Mouse (Mus musculus) lung, postnatal 0 days (tissue): Measurements from ENCODE around the gene Lrrc59. TPM values are rescaled to one million over a fixed set of nuclear protein-coding genes. Genes with fewer than 3 reads are reported as not detected.
"Not testable (repeated sequence)": the region's sequence is repeated elsewhere in the genome, so short reads cannot be mapped to it uniquely, and the experiment has no call there.

Experiments
- ATAC-seq: fragments of 200-750 bp; cut with Nextera tagmentation; 2 replicates; pipeline ENCODE4 v1.8.0; 2017; ENCODE audit warnings: moderate library complexity
- DNase-seq: peaks from one replicate; pipeline ENCODE4 v3.0.0-alpha.2; 2016; ENCODE audit warnings: low spot score
- H3K27ac ChIP-seq: fragments of 300-500 bp; sonication (generic); 2 replicates; pipeline ENCODE4 v1.5.1; 2014; ENCODE audit warnings: antibody characterized with exemption, mild to moderate bottlenecking, low read length, mixed read lengths
- H3K27me3 ChIP-seq: fragments of 300-500 bp; sonication (generic); replicated peaks from 2 replicates; pipeline ENCODE4 v1.6.1; 2014; ENCODE audit warnings: low read length, mixed read lengths; ENCODE audit not compliant: insufficient read depth
- H3K36me3 ChIP-seq: fragments of 300-500 bp; sonication (generic); 2 replicates; pipeline ENCODE4 v1.6.1; 2014; ENCODE audit warnings: low read length, mixed read lengths; ENCODE audit not compliant: insufficient read depth
- H3K4me1 ChIP-seq: fragments of 300-500 bp; sonication (generic); 2 replicates; pipeline ENCODE4 v1.6.1; 2014; ENCODE audit warnings: antibody characterized with exemption, low read depth, low read length, mixed read lengths; ENCODE audit not compliant: insufficient read depth
- H3K4me2 ChIP-seq: fragments of 300-500 bp; sonication (generic); replicated peaks from 2 replicates; pipeline ENCODE4 v1.6.1; 2014; ENCODE audit warnings: low read depth, mild to moderate bottlenecking, low read length, moderate library complexity, mixed read lengths
- H3K4me3 ChIP-seq: fragments of 300-500 bp; sonication (generic); 2 replicates; pipeline ENCODE4 v1.5.1; 2014; ENCODE audit warnings: low read depth, low read length
- H3K9ac ChIP-seq: fragments of 300-500 bp; sonication (generic); replicated peaks from 2 replicates; pipeline ENCODE4 v1.6.1; 2014; ENCODE audit warnings: low read depth, mild to moderate bottlenecking
- H3K9me3 ChIP-seq: fragments of 300-500 bp; sonication (generic); 2 replicates; pipeline ENCODE4 v1.6.1; 2016; ENCODE audit warnings: low read length, mixed read lengths
- CTCF ChIP-seq: IDR thresholded peaks from 2 replicates; pipeline ENCODE4 v1.5.1; 2016; ENCODE audit warnings: antibody characterized with exemption, mild to moderate bottlenecking
- EP300 ChIP-seq: IDR thresholded peaks from 2 replicates; pipeline ENCODE4 v1.6.1; 2016; ENCODE audit warnings: antibody characterized with exemption, mild to moderate bottlenecking, control low read depth
- WGBS: fragments of 180-500 bp; shearing (Covaris S2); extraction: QIAGEN DNeasy Blood & Tissue Kit; methylation state at CpG from one replicate; pipeline ENCODE4 v1.1.7; 2014; 5-methylcytosine and 5-hydroxymethylcytosine counted together
- polyA plus RNA-seq: library from polyadenylated mRNA; unstranded; fragments of >200 nt; fragmentation: Nextera tagmentation; extraction: Ambion mirVana; gene quantifications from 2 replicates; pipeline ENCODE4 v1.2.1, GENCODE M21; 2015

The Lrrc59 gene
- polyA plus RNA-seq, 1 experiment from 2014 or later = 75.0 TPM

DNA sequence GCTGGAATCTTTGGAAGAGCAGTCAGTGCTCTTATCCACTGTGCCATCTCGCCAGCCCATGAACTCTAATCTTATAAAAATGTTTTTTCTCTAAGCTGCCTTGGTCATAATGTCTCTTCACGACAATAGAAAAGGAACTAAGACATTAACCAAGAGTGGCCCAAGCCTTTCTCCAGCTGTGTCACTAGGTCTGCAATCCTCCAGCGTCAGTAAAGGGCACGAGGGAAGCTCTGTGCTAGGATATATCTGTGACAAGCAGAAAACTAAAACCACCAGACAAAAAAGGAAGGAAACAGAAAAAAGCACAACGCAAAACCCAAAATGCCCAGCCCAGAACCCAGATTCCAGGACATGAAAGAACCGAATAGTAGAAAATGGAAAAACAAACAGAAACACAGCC, 57.6 kb downstream of the Lrrc59 start:
- Histone ChIP-seq H3K9ac (no peak overlapping the region), H3K4me3 (no peak overlapping the region), H3K27me3 (no peaks in the 10 kb centered on the region), H3K27ac (no peak overlapping the region), H3K36me3 (no peaks in the 10 kb centered on the region), H3K9me3 (no peaks in the 10 kb centered on the region), H3K4me1 (no peaks in the 10 kb centered on the region), H3K4me2 (no peak overlapping the region)
- ATAC-seq (no peak), DNase-seq (no peak)
- 70% methylated on average over 6 of the region's 6 CpGs for WGBS
- TF ChIP-seq CTCF (no peak), EP300 (no peak)

DNA sequence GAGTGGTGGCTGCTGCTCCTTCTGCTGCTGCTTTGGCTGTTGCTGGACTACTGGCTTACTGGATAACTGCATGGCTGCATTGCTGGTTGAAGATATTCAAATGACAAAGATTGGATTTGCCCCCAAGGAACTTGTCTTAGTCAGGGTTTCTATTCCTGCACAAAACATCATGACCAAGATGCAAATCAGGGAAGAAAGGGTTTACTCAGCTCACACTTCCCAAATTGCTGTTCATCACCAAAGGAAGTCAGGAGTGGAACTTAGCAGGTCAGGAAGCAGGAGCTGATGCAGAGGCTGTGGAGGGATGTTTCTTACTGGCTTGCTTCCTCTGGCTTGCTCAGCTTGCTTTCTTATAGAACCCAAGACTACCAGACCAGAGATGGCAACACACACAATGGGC, 62.9 kb downstream of the Lrrc59 start:
- not testable (repeated sequence) for ATAC-seq, DNase-seq, H3K36me3 ChIP-seq, H3K9ac ChIP-seq, H3K27me3 ChIP-seq, H3K4me3 ChIP-seq, H3K4me1 ChIP-seq, H3K27ac ChIP-seq, H3K9me3 ChIP-seq, H3K4me2 ChIP-seq

Other genes starting within 250 kb of the Lrrc59 start
- 8.7 and 10.4 TPM in 2 replicates for gene Abcc3, start 236.8 kb upstream of the Lrrc59 start, polyA plus RNA-seq
- 1.4 and 3.1 TPM in 2 replicates for gene Cacna1g, start 155.6 kb upstream of the Lrrc59 start, polyA plus RNA-seq
- 0.14 TPM in 1 of 2 replicates, not detected in the other for gene Spata20, start 143.6 kb upstream of the Lrrc59 start, polyA plus RNA-seq
- 33.2 and 34.5 TPM in 2 replicates for gene Epn3, start 129.8 kb upstream of the Lrrc59 start, polyA plus RNA-seq
- gene Mycbpap, start 108.0 kb upstream of the Lrrc59 start, polyA plus RNA-seq = 3.1 and 4.7 TPM in 2 replicates
- gene Rsad1, start 80.5 kb upstream of the Lrrc59 start, polyA plus RNA-seq = 1.6 and 2.3 TPM in 2 replicates
- gene Chad, start 64.7 kb upstream of the Lrrc59 start, polyA plus RNA-seq = 23.9 and 29.0 TPM in 2 replicates
- 3.2 and 3.4 TPM in 2 replicates for gene Acsf2, start 27.9 kb upstream of the Lrrc59 start, polyA plus RNA-seq
- 113 and 118 TPM in 2 replicates for gene Mrpl27, start 24.0 kb downstream of the Lrrc59 start, polyA plus RNA-seq
- 0.87 and 1.0 TPM in 2 replicates for gene Eme1, start 24.2 kb downstream of the Lrrc59 start, polyA plus RNA-seq
- gene Xylt2, start 47.7 kb downstream of the Lrrc59 start, polyA plus RNA-seq = 13.3 and 14.1 TPM in 2 replicates
- gene Gm11541, start 74.7 kb downstream of the Lrrc59 start, polyA plus RNA-seq = 0.69 and 1.3 TPM in 2 replicates
- 0.17 and 0.38 TPM in 2 replicates for gene Cdc34b, start 112.0 kb downstream of the Lrrc59 start, polyA plus RNA-seq
- not detected in 2 replicates for gene Tmem92, start 152.9 kb downstream of the Lrrc59 start, polyA plus RNA-seq